Mouse (Mus musculus) gonadal fat pad, adult 2 months (tissue): ENCODE results near the gene Olfr943. TPM values are rescaled to one million over a fixed set of nuclear protein-coding genes. Genes with fewer than 3 reads are reported as not detected.

Source experiments
- DNase-seq: peaks from one replicate; pipeline ENCODE4 v3.0.0-alpha.2; 2012; ENCODE audit warnings: low read depth
- polyA plus RNA-seq: library from polyadenylated mRNA; depleted of rRNA; stranded (reverse); fragments of >200 nt; gene quantifications from 2 replicates; pipeline ENCODE4 v1.2.3, GENCODE M21; 2012; rRNA removed

Gene Olfr943
- not detected in 2 replicates for polyA plus RNA-seq

GRCm38 (mm10) chr9:39166004-39166403 is at the start of gene Olfr943:
Gene Olfr943, plus strand, starts transcription at chr9:39166304.
- no peak for DNase-seq

GRCm38 (mm10) chr9:39127326-39127725 is 38.8 kb upstream of the Olfr943 start:
- DNase-seq = no peak

DNA sequence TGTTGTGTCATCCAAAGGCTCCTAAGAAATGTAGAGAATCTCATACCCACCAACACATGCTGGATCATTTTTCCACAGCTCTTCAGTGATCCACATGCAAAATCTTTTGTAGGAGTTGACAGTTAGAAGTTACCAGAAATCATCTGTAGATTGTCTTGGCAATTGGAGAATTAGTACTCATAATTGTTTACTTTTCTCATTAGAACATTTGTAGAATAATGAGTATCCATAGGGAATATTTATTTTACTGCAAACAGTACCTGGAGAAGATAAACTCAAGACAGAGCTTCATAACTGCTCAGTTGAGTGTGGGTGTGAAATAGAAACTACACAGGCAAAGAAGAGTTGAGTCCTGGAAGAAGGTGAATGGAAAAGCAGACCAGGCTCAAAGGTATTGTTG is 38.3 kb upstream of the Olfr943 start, which contains the start of gene Olfr27:
Gene Olfr27, plus strand, starts transcription at position 301 of the 400 bp plus-strand sequence.
- no peak for DNase-seq

DNA sequence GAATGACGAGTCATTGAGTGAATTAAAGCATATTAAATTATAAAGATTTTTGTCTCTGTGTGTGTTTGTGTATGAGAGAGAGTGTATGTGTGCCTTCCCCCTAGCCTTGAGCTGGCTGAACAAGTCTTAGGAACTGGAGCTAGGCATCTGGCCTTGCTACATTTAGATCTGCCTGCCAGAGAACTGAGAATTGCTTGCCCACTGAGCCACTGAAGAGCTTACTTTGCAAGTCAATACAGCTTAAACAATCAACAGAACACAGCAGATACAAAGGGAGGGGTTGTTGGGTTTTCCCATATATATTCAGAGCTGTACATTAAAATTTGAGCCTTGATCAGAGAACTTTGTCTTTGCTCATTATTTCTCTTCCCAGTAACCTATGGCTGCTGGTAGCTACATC is 13.7 kb upstream of the Olfr943 start:
- DNase-seq = no peak

DNA sequence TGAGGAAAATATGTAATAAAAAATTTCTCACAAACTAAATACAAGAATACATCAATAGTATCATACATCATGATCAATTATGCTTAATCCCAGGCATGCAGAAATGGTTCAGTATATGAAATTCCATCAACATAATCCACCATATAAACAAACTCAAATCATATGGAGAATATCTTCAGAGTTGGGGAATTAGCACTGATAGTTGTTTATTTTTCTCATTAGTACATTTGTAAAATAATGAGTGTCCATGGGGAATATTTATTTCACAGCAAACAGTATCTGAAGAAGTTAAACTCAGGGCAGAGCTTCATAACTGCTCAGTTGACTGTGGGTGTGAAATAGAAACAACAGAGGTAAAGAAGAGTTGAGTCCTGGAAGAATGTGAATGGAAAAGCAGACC is 35.5 kb downstream of the Olfr943 start, which contains the start of gene Olfr944:
Gene Olfr944, plus strand, starts transcription at position 301 of the 400 bp plus-strand sequence.
- no peak for DNase-seq

Other genes starting within 250 kb of the Olfr943 start
- gene Olfr930, start 236.5 kb upstream of the Olfr943 start, polyA plus RNA-seq = not detected in 2 replicates
- gene Olfr933, start 194.0 kb upstream of the Olfr943 start, polyA plus RNA-seq = not detected in 2 replicates
- gene Olfr934, start 178.0 kb upstream of the Olfr943 start, polyA plus RNA-seq = not detected in 2 replicates
- gene Olfr935, start 166.6 kb upstream of the Olfr943 start, polyA plus RNA-seq = not detected in 2 replicates
- gene Olfr146, start 142.9 kb upstream of the Olfr943 start, polyA plus RNA-seq = not detected in 2 replicates
- not detected in 2 replicates for gene Olfr937, start 101.4 kb upstream of the Olfr943 start, polyA plus RNA-seq
- not detected in 2 replicates for gene Olfr938, start 87.4 kb upstream of the Olfr943 start, polyA plus RNA-seq
- not detected in 2 replicates for gene Olfr27, start 38.2 kb upstream of the Olfr943 start, polyA plus RNA-seq
- gene Olfr944, start 35.6 kb downstream of the Olfr943 start, polyA plus RNA-seq = not detected in 2 replicates
- not detected in 2 replicates for gene Olfr1537, start 83.7 kb downstream of the Olfr943 start, polyA plus RNA-seq
- gene Olfr945, start 110.5 kb downstream of the Olfr943 start, polyA plus RNA-seq = not detected in 2 replicates
- gene Olfr948, start 159.7 kb downstream of the Olfr943 start, polyA plus RNA-seq = not detected in 2 replicates
- not detected in 2 replicates for gene Olfr951, start 221.1 kb downstream of the Olfr943 start, polyA plus RNA-seq